Mouse (Mus musculus) lung, adult 2 months (tissue): Measurements from ENCODE around the gene Sema4f.

Source experiments
- CTCF ChIP-seq: fragments of 200-500 bp; IDR thresholded peaks from 2 replicates; pipeline ENCODE4 v1.5.1; 2011; ENCODE audit warnings: mild to moderate bottlenecking, low read length, control low read depth; ENCODE audit not compliant: insufficient read depth
- POLR2A ChIP-seq: fragments of 200-500 bp; IDR thresholded peaks from 2 replicates; pipeline ENCODE4 v1.6.1; 2011; ENCODE audit warnings: low read depth, mild to moderate bottlenecking, control low read depth, low read length, borderline replicate concordance; ENCODE audit errors: extremely low read depth

DNA sequence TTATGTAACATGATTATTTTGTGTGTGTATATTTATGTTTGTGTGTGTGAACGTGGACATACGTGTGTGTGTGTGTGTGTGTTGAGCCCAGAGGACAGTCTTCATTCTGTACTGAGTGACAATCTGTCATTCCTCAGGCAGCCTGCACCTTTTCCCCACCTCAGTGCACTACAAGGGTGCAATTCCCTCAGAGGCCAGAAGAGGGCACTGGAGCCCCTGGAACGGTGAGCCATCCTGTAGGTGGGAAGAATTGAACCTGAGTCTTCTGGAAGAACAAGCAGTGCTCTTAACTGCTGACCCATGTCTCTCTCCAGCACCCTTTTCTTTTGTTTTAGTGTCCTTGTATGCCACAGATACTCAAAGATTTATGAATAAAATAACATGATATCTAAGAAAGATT lies 23.7 kb downstream of the Sema4f start:
- peak; percentile 86 for TF ChIP-seq CTCF
- TF ChIP-seq POLR2A, result no peak
